Mouse (Mus musculus): ENCODE data around the gene Ralgds. TPM values are rescaled to one million over a fixed set of nuclear protein-coding genes. Genes with fewer than 3 reads are reported as not detected.

Gene Ralgds
- total and polyA plus RNA-seq, 2 experiments from 2014 or later = 84.6 to 292 TPM

DNA sequence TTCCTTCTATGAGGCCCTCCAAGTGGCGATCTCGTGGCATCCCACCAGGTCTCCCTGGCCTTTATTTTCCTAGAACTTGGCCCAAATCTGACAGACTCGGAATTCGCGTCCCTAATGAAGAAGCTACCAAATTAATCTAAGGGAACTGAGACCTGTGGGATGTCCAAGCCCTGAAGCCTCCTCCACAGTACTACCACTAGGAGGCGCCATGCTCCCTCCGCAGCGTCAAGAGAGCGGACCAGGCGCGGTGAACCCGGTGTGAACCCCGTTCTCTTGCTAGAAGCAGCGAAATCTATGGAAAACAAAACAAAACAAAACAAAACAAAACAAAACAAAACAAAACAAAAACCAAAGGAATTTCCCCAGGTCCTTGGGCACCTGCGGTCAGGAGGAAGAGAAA lies 79.9 kb downstream of the Ralgds start:
- H3K9me3 ChIP-seq (ENCODE audit: low read length) = no peaks in the 10 kb centered on the region
- ATAC-seq (ENCODE audit: low FRiP score) (no peak), DNase-seq (ENCODE audit: low spot score) (peak; percentile 51)
- H3K27ac ChIP-seq (ENCODE audit: low read depth, low read length) = no peak overlapping the region
- H3K36me3 ChIP-seq (ENCODE audit: insufficient read depth, low read length) = no peaks in the 10 kb centered on the region
- H3K4me1 ChIP-seq (ENCODE audit: insufficient read depth, low read length) = no peaks in the 10 kb centered on the region
- no peak overlapping the region for H3K9ac ChIP-seq (replicated peaks; ENCODE audit: low read length, poor library complexity, severe bottlenecking)
- no peaks in the 10 kb centered on the region for H3K27me3 ChIP-seq (ENCODE audit: insufficient read depth, low read length)
- H3K4me3 ChIP-seq (ENCODE audit: low read depth, low read length) = no peak overlapping the region
- H3K4me2 ChIP-seq (ENCODE audit: low read depth, low read length, poor library complexity, severe bottlenecking) = no peak overlapping the region
- peak; percentile 80 for TF ChIP-seq CTCF (IDR thresholded peaks at IDR 0.05)
- WGBS = 7% methylated on average over 15 of the region's 15 CpGs

DNA sequence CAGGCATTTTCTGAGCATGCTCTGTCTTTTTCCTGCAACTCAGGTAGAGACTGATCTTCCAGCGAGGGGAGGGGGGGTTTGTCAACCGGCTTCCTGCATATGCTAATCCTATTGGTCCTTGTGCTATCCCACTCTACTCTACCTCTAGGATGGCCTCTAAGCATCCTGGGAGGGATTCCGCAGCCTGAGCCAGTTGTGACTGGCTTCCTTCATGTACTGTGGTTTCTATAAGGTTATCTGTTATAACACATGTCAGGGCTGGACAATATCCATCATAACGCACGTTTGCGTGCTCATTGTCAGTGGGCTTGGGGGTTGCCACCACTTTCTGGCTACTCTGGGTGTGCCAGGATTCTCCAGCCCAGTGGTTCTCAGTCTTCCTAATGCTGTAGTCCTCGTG lies 83.1 kb downstream of the Ralgds start:
- Histone ChIP-seq H3K9ac (replicated peaks; ENCODE audit: low read length, poor library complexity, severe bottlenecking) (no peak overlapping the region), H3K27ac (ENCODE audit: low read depth, low read length) (no peak overlapping the region), H3K4me2 (ENCODE audit: low read depth, low read length, poor library complexity, severe bottlenecking) (no peak overlapping the region), H3K27me3 (ENCODE audit: insufficient read depth, low read length) (no peaks in the 10 kb centered on the region), H3K9me3 (ENCODE audit: low read length) (no peaks in the 10 kb centered on the region), H3K4me3 (ENCODE audit: low read depth, low read length) (no peak overlapping the region), H3K36me3 (ENCODE audit: insufficient read depth, low read length) (no peaks in the 10 kb centered on the region), H3K4me1 (ENCODE audit: insufficient read depth, low read length) (no peaks in the 10 kb centered on the region)
- DNase-seq (ENCODE audit: low spot score) = no peak
- WGBS = 87% methylated on average over 7 of the region's 7 CpGs
- ATAC-seq (ENCODE audit: low FRiP score) = no peak
- TF ChIP-seq CTCF (IDR thresholded peaks at IDR 0.05) = no peak

DNA sequence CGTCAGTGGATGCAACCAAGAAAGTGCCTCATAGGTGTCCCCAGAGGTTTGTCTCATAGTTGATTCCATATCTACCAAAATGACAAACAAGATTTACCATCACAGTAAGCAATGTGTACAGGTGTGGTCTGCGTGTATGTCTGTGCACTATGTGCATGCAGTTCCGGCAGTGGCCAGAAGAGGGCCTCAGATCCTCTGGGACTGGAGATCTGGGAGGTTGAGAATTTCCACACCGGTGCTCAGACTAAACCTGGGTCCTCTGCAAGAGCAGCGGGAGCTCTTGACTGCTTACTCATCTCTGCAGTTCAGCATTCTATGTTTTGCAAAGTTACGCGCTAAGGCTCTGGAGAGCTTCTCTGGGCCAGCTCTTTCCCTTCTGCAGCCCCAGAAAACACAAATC lies 84.1 kb downstream of the Ralgds start:
- Histone ChIP-seq H3K36me3 (ENCODE audit: insufficient read depth, low read length) (no peaks in the 10 kb centered on the region), H3K27ac (ENCODE audit: low read depth, low read length) (no peak overlapping the region), H3K4me1 (ENCODE audit: insufficient read depth, low read length) (no peaks in the 10 kb centered on the region), H3K9ac (replicated peaks; ENCODE audit: low read length, poor library complexity, severe bottlenecking) (no peak overlapping the region), H3K27me3 (ENCODE audit: insufficient read depth, low read length) (no peaks in the 10 kb centered on the region), H3K9me3 (ENCODE audit: low read length) (no peaks in the 10 kb centered on the region), H3K4me2 (ENCODE audit: low read depth, low read length, poor library complexity, severe bottlenecking) (no peak overlapping the region), H3K4me3 (ENCODE audit: low read depth, low read length) (no peak overlapping the region)
- WGBS = 87% methylated on average over 7 of the region's 7 CpGs
- peak; percentile 47 for TF ChIP-seq CTCF (IDR thresholded peaks at IDR 0.05)
- no peak for DNase-seq (ENCODE audit: low spot score)
- ATAC-seq (ENCODE audit: low FRiP score) = no peak

GRCm38 (mm10) chr2:28597733-28598547 lies 85.0 kb downstream of the Ralgds start:
- Histone ChIP-seq H3K4me2 (ENCODE audit: low read depth, low read length, poor library complexity, severe bottlenecking) (no peak overlapping the region), H3K9ac (replicated peaks; ENCODE audit: low read length, poor library complexity, severe bottlenecking) (no peak overlapping the region), H3K36me3 (ENCODE audit: insufficient read depth, low read length) (no peaks in the 10 kb centered on the region), H3K27ac (ENCODE audit: low read depth, low read length) (no peak overlapping the region), H3K27me3 (ENCODE audit: insufficient read depth, low read length) (no peaks in the 10 kb centered on the region), H3K9me3 (ENCODE audit: low read length) (no peaks in the 10 kb centered on the region), H3K4me3 (ENCODE audit: low read depth, low read length) (no peak overlapping the region), H3K4me1 (ENCODE audit: insufficient read depth, low read length) (no peaks in the 10 kb centered on the region)
- no peak for TF ChIP-seq CTCF (IDR thresholded peaks at IDR 0.05)
- no peak for DNase-seq (ENCODE audit: low spot score)
- WGBS = 69% methylated on average over 7 of the region's 7 CpGs
- no peak; the same call in 1 of the 2 replicates for ATAC-seq (ENCODE audit: low FRiP score)

DNA sequence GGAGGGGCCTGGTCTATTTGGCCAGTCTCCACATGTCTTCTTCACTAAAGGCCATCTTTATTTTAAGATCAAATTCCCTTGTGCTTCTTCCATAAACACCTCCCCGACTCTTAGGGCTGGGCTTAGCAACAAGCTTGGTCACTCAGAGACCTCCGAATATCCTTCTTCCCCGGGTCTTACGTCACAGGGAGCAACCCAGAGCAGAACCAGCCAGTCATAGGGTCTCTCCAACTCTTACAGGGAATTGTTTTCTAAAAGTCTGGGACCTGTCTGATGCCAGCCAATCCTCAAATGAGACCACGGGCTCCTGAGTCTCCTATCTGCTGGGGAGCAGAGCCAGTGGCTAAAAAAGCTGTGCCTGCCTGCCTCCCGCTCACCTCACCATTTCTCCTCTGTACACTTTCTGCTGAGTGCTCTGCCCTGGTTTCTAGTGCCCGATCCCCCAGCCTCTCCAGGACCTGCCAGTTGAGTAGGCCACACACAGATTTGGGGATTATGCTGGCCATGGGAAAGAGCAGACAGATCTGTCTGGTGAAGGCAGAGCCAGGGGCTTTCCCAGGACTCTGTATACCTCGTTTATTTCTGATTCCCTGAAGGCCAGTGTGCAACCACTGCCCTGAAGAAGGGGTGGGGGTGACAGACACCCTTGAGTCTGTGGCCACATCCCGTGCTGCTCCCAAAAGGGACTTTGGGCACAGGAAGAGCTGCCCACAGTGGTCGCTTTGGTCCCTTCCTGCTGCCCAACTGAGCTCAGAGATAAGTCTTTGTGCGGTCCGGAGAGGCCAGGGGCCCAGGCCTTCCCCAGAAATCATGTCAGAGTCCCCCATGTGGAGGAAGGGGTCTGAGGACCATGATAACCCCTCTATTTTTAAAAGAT lies 86.0 kb downstream of the Ralgds start:
- Histone ChIP-seq H3K27ac (ENCODE audit: low read depth, low read length) (no peak overlapping the region), H3K9ac (replicated peaks; ENCODE audit: low read length, poor library complexity, severe bottlenecking) (no peak overlapping the region), H3K4me1 (ENCODE audit: insufficient read depth, low read length) (no peaks in the 10 kb centered on the region), H3K4me2 (ENCODE audit: low read depth, low read length, poor library complexity, severe bottlenecking) (no peak overlapping the region), H3K36me3 (ENCODE audit: insufficient read depth, low read length) (no peaks in the 10 kb centered on the region), H3K9me3 (ENCODE audit: low read length) (no peaks in the 10 kb centered on the region), H3K27me3 (ENCODE audit: insufficient read depth, low read length) (no peaks in the 10 kb centered on the region), H3K4me3 (ENCODE audit: low read depth, low read length) (no peak overlapping the region)
- ATAC-seq (ENCODE audit: low FRiP score) (no peak), DNase-seq (ENCODE audit: low spot score) (no peak)
- no peak for TF ChIP-seq CTCF (IDR thresholded peaks at IDR 0.05)
- WGBS = 63% methylated on average over 12 of the region's 12 CpGs

- TF ChIP-seq CTCF (IDR thresholded peaks at IDR 0.05) = no peak
- ATAC-seq (ENCODE audit: low FRiP score) = no peak
- WGBS = 80% methylated on average over 6 of the region's 6 CpGs
- no peak for DNase-seq (ENCODE audit: low spot score)
- Histone ChIP-seq H3K4me1 (ENCODE audit: insufficient read depth, low read length) (no peaks in the 10 kb centered on the region), H3K27ac (ENCODE audit: low read depth, low read length) (no peak overlapping the region), H3K9me3 (ENCODE audit: low read length) (no peaks in the 10 kb centered on the region), H3K9ac (replicated peaks; ENCODE audit: low read length, poor library complexity, severe bottlenecking) (no peak overlapping the region), H3K4me3 (ENCODE audit: low read depth, low read length) (no peak overlapping the region), H3K27me3 (ENCODE audit: insufficient read depth, low read length) (no peaks in the 10 kb centered on the region), H3K36me3 (ENCODE audit: insufficient read depth, low read length) (no peaks in the 10 kb centered on the region), H3K4me2 (ENCODE audit: low read depth, low read length, poor library complexity, severe bottlenecking) (no peak overlapping the region)
Measured at GRCm38 (mm10) chr2:28599569-28599900, 86.6 kb downstream of the Ralgds start.

Data from midbrain, postnatal 0 days (tissue).